Mouse (Mus musculus) kidney, postnatal 36 days (tissue): Measurements from ENCODE around the gene Hist1h3e.
A peak's percentile ranks its signal among the peaks of the same experiment; 100 is the strongest.
"Not testable (repeated sequence)": the region's sequence is repeated elsewhere in the genome, so short reads cannot be mapped to it uniquely, and the experiment has no call there.

ENCODE experiments used
- DNase-seq, 2 experiments: peaks; one replicate each; pipeline ENCODE4 v3.0.0; 2021 to 2022; ENCODE audit warnings: mixed read lengths in 2 of 2

Hist1h3e gene

GRCm38 (mm10) chr13:23582219-23583056 lies 20.3 kb upstream of the Hist1h3e start:
- no peak for DNase-seq

GRCm38 (mm10) chr13:23581408-23582218 lies 19.4 kb upstream of the Hist1h3e start, which contains the start of gene Hist1h4d:
Hist1h4d (plus strand) TSS chr13:23581598.
- peak; percentile 93 to 98 for DNase-seq

- no peak for DNase-seq
Measured at GRCm38 (mm10) chr13:23577835-23578234, 15.7 kb upstream of the Hist1h3e start.

- no peak for DNase-seq
Measured at GRCm38 (mm10) chr13:23576906-23577639, 14.9 kb upstream of the Hist1h3e start.

GRCm38 (mm10) chr13:23576351-23576881 lies 14.2 kb upstream of the Hist1h3e start:
- no peak for DNase-seq

GRCm38 (mm10) chr13:23575864-23576313 lies 13.7 kb upstream of the Hist1h3e start:
- not testable (repeated sequence) for DNase-seq

- peak in 1 of 2 experiments; percentile 42 for DNase-seq
Measured at GRCm38 (mm10) chr13:23575271-23575851, 13.2 kb upstream of the Hist1h3e start, which contains the start of gene Hist1h3d. Hist1h3d (plus strand) TSS chr13:23575763.

- DNase-seq: not testable (repeated sequence)
Measured at GRCm38 (mm10) chr13:23574546-23575170, 12.5 kb upstream of the Hist1h3e start.

- peak; percentile 82 to 90 for DNase-seq
Measured at GRCm38 (mm10) chr13:23573898-23574524, 11.8 kb upstream of the Hist1h3e start, which contains the start of the genes Hist1h2bf and Hist1h2ad. Hist1h2bf (minus strand) TSS chr13:23574196. Hist1h2ad (plus strand) TSS chr13:23574381.

GRCm38 (mm10) chr13:23573034-23573897 lies 11.1 kb upstream of the Hist1h3e start:
- not testable (repeated sequence) for DNase-seq

- no peak for DNase-seq
Measured at GRCm38 (mm10) chr13:23572218-23573033, 10.3 kb upstream of the Hist1h3e start.

GRCm38 (mm10) chr13:23571504-23572217 lies 9.5 kb upstream of the Hist1h3e start:
- not testable (repeated sequence) for DNase-seq

- DNase-seq: peak; percentile 46 to 85
Measured at GRCm38 (mm10) chr13:23571022-23571503, 8.9 kb upstream of the Hist1h3e start, which contains the start of the genes Hist1h2ae and Hist1h2bg. Hist1h2ae (minus strand) TSS chr13:23571220. Hist1h2bg (plus strand) TSS chr13:23571396.

GRCm38 (mm10) chr13:23570261-23571021 lies 8.3 kb upstream of the Hist1h3e start:
- DNase-seq: not testable (repeated sequence)

GRCm38 (mm10) chr13:23564482-23564881 lies 2.3 kb upstream of the Hist1h3e start:
- no peak for DNase-seq

- peak; percentile 36 to 53 for DNase-seq
Measured at GRCm38 (mm10) chr13:23562699-23563462, 712 bp upstream of the Hist1h3e start.
